Mouse (Mus musculus) neural tube, embryonic 12.5 days (tissue): ENCODE data around the gene Sstr1. TPM values are rescaled to one million over a fixed set of nuclear protein-coding genes. Genes with fewer than 3 reads are reported as not detected.

Experiments
- ATAC-seq: fragments of 200-750 bp; cut with Nextera tagmentation; 2 replicates; pipeline ENCODE4 v1.8.0; 2017; ENCODE audit warnings: low read depth, mild to moderate bottlenecking, moderate TSS enrichment, moderate library complexity; ENCODE audit not compliant: low FRiP score
- H3K27ac ChIP-seq: fragments of 300-500 bp; sonication (generic); 2 replicates; pipeline ENCODE4 v1.5.1; 2016
- H3K27me3 ChIP-seq: fragments of 300-500 bp; sonication (generic); replicated peaks from 2 replicates; pipeline ENCODE4 v1.6.1; 2016; ENCODE audit warnings: mild to moderate bottlenecking
- H3K36me3 ChIP-seq: fragments of 300-500 bp; sonication (generic); 2 replicates; pipeline ENCODE4 v1.6.1; 2016; ENCODE audit warnings: mild to moderate bottlenecking
- H3K4me1 ChIP-seq: fragments of 300-500 bp; sonication (generic); 2 replicates; pipeline ENCODE4 v1.6.1; 2016
- H3K4me2 ChIP-seq: fragments of 300-500 bp; sonication (generic); replicated peaks from 2 replicates; pipeline ENCODE4 v1.6.1; 2016; ENCODE audit warnings: mild to moderate bottlenecking
- H3K4me3 ChIP-seq: fragments of 300-500 bp; sonication (generic); 2 replicates; pipeline ENCODE4 v1.5.1; 2016
- H3K9ac ChIP-seq: fragments of 300-500 bp; sonication (generic); 2 replicates; pipeline ENCODE4 v1.6.1; 2016; ENCODE audit warnings: mild to moderate bottlenecking
- H3K9me3 ChIP-seq: fragments of 300-500 bp; sonication (generic); 2 replicates; pipeline ENCODE4 v1.6.1; 2016; ENCODE audit warnings: mild to moderate bottlenecking
- WGBS: fragments of 180-500 bp; shearing (Covaris S2); methylation state at CpG from one replicate; pipeline ENCODE4 v1.1.7; 2016; 5-methylcytosine and 5-hydroxymethylcytosine counted together
- polyA plus RNA-seq: library from polyadenylated mRNA; unstranded; fragments of >200 nt; fragmentation: Nextera tagmentation; extraction: Ambion mirVana; gene quantifications from 2 replicates; pipeline ENCODE4 v1.2.1, GENCODE M21; 2016

Gene Sstr1
- polyA plus RNA-seq, result 1.9 and 2.5 TPM in 2 replicates

- no peak for ATAC-seq
- Histone ChIP-seq H3K4me1 (peaks cover 27% of the 10 kb centered on the region), H3K36me3 (no peaks in the 10 kb centered on the region), H3K27me3 (peaks cover 44% of the 10 kb centered on the region), H3K9me3 (no peaks in the 10 kb centered on the region), H3K4me3 (peak within 1 kb of the TSS; percentile 44), H3K9ac (peak within 1 kb of the TSS; percentile 42), H3K27ac (no peak within 1 kb of the TSS), H3K4me2 (peak within 1 kb of the TSS; percentile 87)
- WGBS, result 17% methylated on average over 21 of the region's 21 CpGs
These were observed at the start of gene Sstr1 for GRCm38 (mm10) chr12:58211163-58212071. Sstr1 (plus strand) TSS chr12:58211772.

- ATAC-seq, result no peak
- no peaks in the 10 kb centered on the region for H3K4me1 ChIP-seq
- 95% methylated on average over 1 of the region's 1 CpGs for WGBS
- H3K9me3 ChIP-seq, result no peaks in the 10 kb centered on the region
- H3K9ac ChIP-seq, result no peak overlapping the region
- no peaks in the 10 kb centered on the region for H3K36me3 ChIP-seq
- no peak overlapping the region for H3K4me3 ChIP-seq
- H3K27ac ChIP-seq, result no peak overlapping the region
- H3K4me2 ChIP-seq, result no peak overlapping the region
- no peaks in the 10 kb centered on the region for H3K27me3 ChIP-seq
These were observed 12.8 kb upstream of the Sstr1 start for GRCm38 (mm10) chr12:58198810-58199209.

GRCm38 (mm10) chr12:58201190-58201589 lies 10.4 kb upstream of the Sstr1 start:
- no peaks in the 10 kb centered on the region for H3K9me3 ChIP-seq
- no peaks in the 10 kb centered on the region for H3K36me3 ChIP-seq
- no peak for ATAC-seq
- no peak overlapping the region for H3K9ac ChIP-seq
- no peak overlapping the region for H3K4me3 ChIP-seq
- no peaks in the 10 kb centered on the region for H3K4me1 ChIP-seq
- H3K27ac ChIP-seq, result no peak overlapping the region
- H3K4me2 ChIP-seq, result no peak overlapping the region
- H3K27me3 ChIP-seq, result no peaks in the 10 kb centered on the region

GRCm38 (mm10) chr12:58207956-58208355 lies 3.6 kb upstream of the Sstr1 start:
- Histone ChIP-seq H3K9ac (no peak overlapping the region), H3K4me1 (peaks cover 16% of the 10 kb centered on the region), H3K9me3 (no peaks in the 10 kb centered on the region), H3K27ac (no peak overlapping the region), H3K4me2 (no peak overlapping the region), H3K36me3 (no peaks in the 10 kb centered on the region), H3K27me3 (peaks cover 27% of the 10 kb centered on the region), H3K4me3 (no peak overlapping the region)
- 85% methylated on average over 1 of the region's 1 CpGs for WGBS
- no peak for ATAC-seq

- no peaks in the 10 kb centered on the region for H3K36me3 ChIP-seq
- peak; percentile 67 for ATAC-seq
- H3K4me3 ChIP-seq, result peak overlapping the region; percentile 44
- peak overlapping the region; percentile 42 for H3K9ac ChIP-seq
- no peaks in the 10 kb centered on the region for H3K9me3 ChIP-seq
- H3K27me3 ChIP-seq, result peaks cover 44% of the 10 kb centered on the region
- H3K4me2 ChIP-seq, result peak overlapping the region; percentile 87
- no peak overlapping the region for H3K27ac ChIP-seq
- under 1% methylated on average over 39 of the region's 39 CpGs for WGBS
- H3K4me1 ChIP-seq, result peaks cover 27% of the 10 kb centered on the region
These were observed 820 bp downstream of the Sstr1 start for GRCm38 (mm10) chr12:58212261-58212923.

- Histone ChIP-seq H3K9me3 (no peaks in the 10 kb centered on the region), H3K27ac (no peak overlapping the region), H3K36me3 (no peaks in the 10 kb centered on the region), H3K4me3 (peak overlapping the region; percentile 44), H3K4me2 (peak overlapping the region; percentile 87), H3K9ac (0 out of 2 replicates have a peak overlapping the region, but pooled peaks have one; percentile 22), H3K4me1 (peaks cover 27% of the 10 kb centered on the region), H3K27me3 (peaks cover 44% of the 10 kb centered on the region)
- peak; percentile 23 for ATAC-seq
- WGBS, result 2% methylated on average over 29 of the region's 29 CpGs
These were observed 1.4 kb downstream of the Sstr1 start for GRCm38 (mm10) chr12:58212924-58213450.

GRCm38 (mm10) chr12:58213451-58214288 lies 2.1 kb downstream of the Sstr1 start:
- no peak overlapping the region for H3K27ac ChIP-seq
- peak overlapping the region; percentile 44 for H3K4me3 ChIP-seq
- peak overlapping the region; percentile 87 for H3K4me2 ChIP-seq
- ATAC-seq, result peak; percentile 43; the same call in 1 of the 2 replicates
- H3K36me3 ChIP-seq, result no peaks in the 10 kb centered on the region
- H3K9ac ChIP-seq, result 0 out of 2 replicates have a peak overlapping the region, but pooled peaks have one; percentile 22
- H3K9me3 ChIP-seq, result no peaks in the 10 kb centered on the region
- H3K27me3 ChIP-seq, result peaks cover 44% of the 10 kb centered on the region
- peaks cover 27% of the 10 kb centered on the region for H3K4me1 ChIP-seq
- under 1% methylated on average over 38 of the region's 40 CpGs for WGBS

GRCm38 (mm10) chr12:58214289-58215136 lies 2.9 kb downstream of the Sstr1 start:
- ATAC-seq, result no peak
- Histone ChIP-seq H3K4me1 (peaks cover 27% of the 10 kb centered on the region), H3K4me2 (peak overlapping the region; percentile 87), H3K4me3 (peak overlapping the region; percentile 44; the same call in 1 of the 2 replicates), H3K27ac (no peak overlapping the region), H3K36me3 (no peaks in the 10 kb centered on the region), H3K9ac (no peak overlapping the region), H3K27me3 (peaks cover 44% of the 10 kb centered on the region), H3K9me3 (no peaks in the 10 kb centered on the region)
- WGBS, result 3% methylated on average over 13 of the region's 13 CpGs

GRCm38 (mm10) chr12:58216218-58216617 lies 4.6 kb downstream of the Sstr1 start:
- H3K4me2 ChIP-seq, result no peak overlapping the region

GRCm38 (mm10) chr12:58219078-58219477 lies 7.5 kb downstream of the Sstr1 start:
- H3K9me3 ChIP-seq, result no peaks in the 10 kb centered on the region
- H3K4me3 ChIP-seq, result no peak overlapping the region
- H3K9ac ChIP-seq, result no peak overlapping the region
- peaks cover 6% of the 10 kb centered on the region; the same call in 1 of the 2 replicates for H3K27me3 ChIP-seq
- no peaks in the 10 kb centered on the region for H3K36me3 ChIP-seq
- H3K4me2 ChIP-seq, result no peak overlapping the region
- no peak for ATAC-seq
- no peak overlapping the region for H3K27ac ChIP-seq
- peaks cover under 1% of the 10 kb centered on the region; the same call in 1 of the 2 replicates for H3K4me1 ChIP-seq
- WGBS, result 87% methylated on average over 3 of the region's 3 CpGs

More at GRCm38 (mm10) chr12:58216218-58216617, 4.6 kb downstream of the Sstr1 start:
- H3K4me3 ChIP-seq, result no peak overlapping the region
- peaks cover 35% of the 10 kb centered on the region for H3K27me3 ChIP-seq
- no peak overlapping the region for H3K27ac ChIP-seq
- 37% methylated on average over 2 of the region's 2 CpGs for WGBS
- ATAC-seq, result no peak
- H3K9ac ChIP-seq, result no peak overlapping the region
- H3K4me1 ChIP-seq, result peaks cover 25% of the 10 kb centered on the region
- no peaks in the 10 kb centered on the region for H3K36me3 ChIP-seq
- no peaks in the 10 kb centered on the region for H3K9me3 ChIP-seq

GRCm38 (mm10) chr12:58225644-58226043 lies 14.1 kb downstream of the Sstr1 start:
- H3K27ac ChIP-seq, result no peak overlapping the region
- no peak overlapping the region for H3K4me3 ChIP-seq
- H3K4me2 ChIP-seq, result no peak overlapping the region
- WGBS, result 69% methylated on average over 5 of the region's 5 CpGs
- no peaks in the 10 kb centered on the region for H3K27me3 ChIP-seq
- no peak for ATAC-seq
- no peaks in the 10 kb centered on the region for H3K4me1 ChIP-seq
- H3K9me3 ChIP-seq, result no peaks in the 10 kb centered on the region
- H3K9ac ChIP-seq, result no peak overlapping the region
- no peaks in the 10 kb centered on the region for H3K36me3 ChIP-seq
